Mouse (Mus musculus): ENCODE measurements around the gene Mbd6. TPM values are rescaled to one million over a fixed set of nuclear protein-coding genes. Genes with fewer than 3 reads are reported as not detected.

Gene Mbd6
- polyA plus RNA-seq, 1 experiment from 2014 or later, result 19.4 TPM

GRCm38 (mm10) chr10:127287271-127287935 lies 1.4 kb downstream of the Mbd6 start:
- peaks cover 30% of the 10 kb centered on the region; the same call in 1 of the 2 replicates for H3K4me1 ChIP-seq (ENCODE audit: insufficient read depth)
- H3K9me3 ChIP-seq (ENCODE audit: low read depth, low read length), result no peaks in the 10 kb centered on the region
- H3K4me2 ChIP-seq, result peak overlapping the region; percentile 83
- ATAC-seq (ENCODE audit: insufficient read depth) (no peak), DNase-seq (no peak)
- H3K36me3 ChIP-seq (ENCODE audit: insufficient read depth), result peaks cover 51% of the 10 kb centered on the region
- WGBS, result 66% methylated on average over 15 of the region's 15 CpGs
- H3K9ac ChIP-seq, result peak overlapping the region; percentile 71
- H3K27ac ChIP-seq (ENCODE audit: low read depth), result peak overlapping the region; percentile 99; the same call in 1 of the 2 replicates
- no peaks in the 10 kb centered on the region; the same call in 1 of the 2 replicates for H3K27me3 ChIP-seq (ENCODE audit: insufficient read depth, low read length)
- peak overlapping the region; percentile 65 for H3K4me3 ChIP-seq (ENCODE audit: low read depth, low read length)
- TF ChIP-seq CTCF (IDR thresholded peaks at IDR 0.05; ENCODE audit: low read depth), result no peak

GRCm38 (mm10) chr10:127286730-127287129 lies 2.1 kb downstream of the Mbd6 start:
- Histone ChIP-seq H3K27me3 (ENCODE audit: insufficient read depth, low read length) (no peaks in the 10 kb centered on the region; the same call in 1 of the 2 replicates), H3K9ac (no peak overlapping the region), H3K9me3 (ENCODE audit: low read depth, low read length) (no peaks in the 10 kb centered on the region), H3K4me1 (ENCODE audit: insufficient read depth) (peaks cover 25% of the 10 kb centered on the region; the same call in 1 of the 2 replicates), H3K4me3 (ENCODE audit: low read depth, low read length) (peak overlapping the region; percentile 65; the same call in 1 of the 2 replicates), H3K36me3 (ENCODE audit: insufficient read depth) (peaks cover 58% of the 10 kb centered on the region), H3K4me2 (peak overlapping the region; percentile 83), H3K27ac (ENCODE audit: low read depth) (no peak overlapping the region)
- DNase-seq, result no peak
- WGBS, result 50% methylated on average over 7 of the region's 7 CpGs
- no peak for TF ChIP-seq CTCF (IDR thresholded peaks at IDR 0.05; ENCODE audit: low read depth)
- ATAC-seq (ENCODE audit: insufficient read depth), result no peak

GRCm38 (mm10) chr10:127286194-127286593 lies 2.6 kb downstream of the Mbd6 start:
- WGBS, result 63% methylated on average over 7 of the region's 7 CpGs

GRCm38 (mm10) chr10:127285644-127286043 lies 3.2 kb downstream of the Mbd6 start:
- H3K4me3 ChIP-seq (ENCODE audit: low read depth, low read length), result peak overlapping the region; percentile 3; the same call in 1 of the 2 replicates
- DNase-seq (no peak), ATAC-seq (ENCODE audit: insufficient read depth) (no peak)
- no peak overlapping the region for H3K27ac ChIP-seq (ENCODE audit: low read depth)
- no peak overlapping the region for H3K4me2 ChIP-seq
- no peaks in the 10 kb centered on the region; the same call in 1 of the 2 replicates for H3K27me3 ChIP-seq (ENCODE audit: insufficient read depth, low read length)
- 74% methylated on average over 13 of the region's 13 CpGs for WGBS
- H3K4me1 ChIP-seq (ENCODE audit: insufficient read depth), result peaks cover 20% of the 10 kb centered on the region; the same call in 1 of the 2 replicates
- TF ChIP-seq CTCF (IDR thresholded peaks at IDR 0.05; ENCODE audit: low read depth), result no peak
- peak overlapping the region; percentile 20; the same call in 1 of the 2 replicates for H3K9ac ChIP-seq
- H3K9me3 ChIP-seq (ENCODE audit: low read depth, low read length), result no peaks in the 10 kb centered on the region
- peaks cover 69% of the 10 kb centered on the region for H3K36me3 ChIP-seq (ENCODE audit: insufficient read depth)

More at GRCm38 (mm10) chr10:127286194-127286593, 2.6 kb downstream of the Mbd6 start:
- no peak overlapping the region for H3K9ac ChIP-seq
- H3K4me2 ChIP-seq, result peak overlapping the region; percentile 83; the same call in 1 of the 2 replicates
- no peaks in the 10 kb centered on the region; the same call in 1 of the 2 replicates for H3K27me3 ChIP-seq (ENCODE audit: insufficient read depth, low read length)
- TF ChIP-seq CTCF (IDR thresholded peaks at IDR 0.05; ENCODE audit: low read depth), result no peak
- H3K27ac ChIP-seq (ENCODE audit: low read depth), result no peak overlapping the region
- DNase-seq (no peak), ATAC-seq (ENCODE audit: insufficient read depth) (no peak)
- H3K4me3 ChIP-seq (ENCODE audit: low read depth, low read length), result no peak overlapping the region
- peaks cover 20% of the 10 kb centered on the region; the same call in 1 of the 2 replicates for H3K4me1 ChIP-seq (ENCODE audit: insufficient read depth)
- no peaks in the 10 kb centered on the region for H3K9me3 ChIP-seq (ENCODE audit: low read depth, low read length)
- H3K36me3 ChIP-seq (ENCODE audit: insufficient read depth), result peaks cover 63% of the 10 kb centered on the region

- Histone ChIP-seq H3K27ac (ENCODE audit: low read depth) (no peak overlapping the region), H3K4me1 (ENCODE audit: insufficient read depth) (peaks cover 18% of the 10 kb centered on the region; the same call in 1 of the 2 replicates), H3K27me3 (ENCODE audit: insufficient read depth, low read length) (no peaks in the 10 kb centered on the region; the same call in 1 of the 2 replicates), H3K9me3 (ENCODE audit: low read depth, low read length) (no peaks in the 10 kb centered on the region), H3K9ac (peak overlapping the region; percentile 20), H3K4me2 (no peak overlapping the region), H3K36me3 (ENCODE audit: insufficient read depth) (peaks cover 76% of the 10 kb centered on the region), H3K4me3 (ENCODE audit: low read depth, low read length) (peak overlapping the region; percentile 3; the same call in 1 of the 2 replicates)
- DNase-seq, result no peak
- WGBS, result 69% methylated on average over 11 of the region's 11 CpGs
- no peak for TF ChIP-seq CTCF (IDR thresholded peaks at IDR 0.05; ENCODE audit: low read depth)
- no peak for ATAC-seq (ENCODE audit: insufficient read depth)
These were observed 3.9 kb downstream of the Mbd6 start for GRCm38 (mm10) chr10:127284724-127285500.

- Histone ChIP-seq H3K9ac (no peak overlapping the region), H3K4me3 (ENCODE audit: low read depth, low read length) (no peak overlapping the region), H3K36me3 (ENCODE audit: insufficient read depth) (peaks cover 84% of the 10 kb centered on the region), H3K27ac (ENCODE audit: low read depth) (no peak overlapping the region), H3K4me1 (ENCODE audit: insufficient read depth) (peaks cover 14% of the 10 kb centered on the region; the same call in 1 of the 2 replicates), H3K9me3 (ENCODE audit: low read depth, low read length) (no peaks in the 10 kb centered on the region), H3K27me3 (ENCODE audit: insufficient read depth, low read length) (no peaks in the 10 kb centered on the region; the same call in 1 of the 2 replicates), H3K4me2 (no peak overlapping the region)
- DNase-seq (no peak), ATAC-seq (ENCODE audit: insufficient read depth) (no peak)
- TF ChIP-seq CTCF (IDR thresholded peaks at IDR 0.05; ENCODE audit: low read depth), result no peak
- WGBS, result 85% methylated on average over 7 of the region's 7 CpGs
These were observed 4.7 kb downstream of the Mbd6 start for GRCm38 (mm10) chr10:127284105-127284622.
